ENCODE assay signal across 8 mouse cellular contexts in genomic region chr10:82048460-82048804, GRCm38 (mm10). TPM values are rescaled to one million over a fixed set of nuclear protein-coding genes. Genes with fewer than 3 reads are reported as not detected.
DNase-seq lines count a peak whose midpoint lies in the region; ATAC-seq and TF ChIP-seq lines count a peak whose summit lies in the region.
"Not testable (repeated sequence)": the region's sequence is repeated elsewhere in the genome, so short reads cannot be mapped to it uniquely, and the experiment has no call there.

No protein-coding gene starts in this region.

- H3K4me1 ChIP-seq in bone marrow macrophage, adult 2 months (ENCODE audit: control insufficient read depth, insufficient read depth, low read length); forebrain, embryonic 11.5 days (replicated peaks; ENCODE audit: control insufficient read depth, insufficient read depth, low read length); heart, embryonic 14.5 days (ENCODE audit: control insufficient read depth in 2 of 2, insufficient read depth in 2 of 2, low read length in 2 of 2); intestine, embryonic 14.5 days (replicated peaks; ENCODE audit: control insufficient read depth, insufficient read depth, low read length); limb, embryonic 13.5 days; lung, embryonic 16.5 days (replicated peaks; ENCODE audit: control insufficient read depth, insufficient read depth, low read length); thymus, adult 2 months (replicated peaks; ENCODE audit: control insufficient read depth, insufficient read depth, low read length): not testable (repeated sequence)

- not testable (repeated sequence) for H3K27ac ChIP-seq in bone marrow macrophage, adult 2 months (ENCODE audit: insufficient read depth, low read depth, low read length); thymus, adult 2 months (ENCODE audit: control insufficient read depth, insufficient read depth, low read length)
- peak overlapping the region; percentile 90 for H3K27ac ChIP-seq in forebrain, embryonic 11.5 days (ENCODE audit: low read depth, low read length)
- H3K27ac ChIP-seq in heart, embryonic 14.5 days (replicated peaks in 1 of 2; ENCODE audit: control insufficient read depth in 1 of 2, insufficient read depth in 1 of 2, low read depth in 2 of 2, low read length in 2 of 2) = peak overlapping the region; percentile 96 to 97; a peak in 3 of 4 replicates
- peak overlapping the region; percentile 87; the same call in 1 of the 2 replicates for H3K27ac ChIP-seq in intestine, embryonic 14.5 days (ENCODE audit: low read depth)
- H3K27ac ChIP-seq in limb, embryonic 13.5 days = peak overlapping the region; percentile 95
- H3K27ac ChIP-seq in lung, embryonic 16.5 days (ENCODE audit: low read length) = peak overlapping the region; percentile 95; the same call in 1 of the 2 replicates

- DNase-seq in forebrain, embryonic 11.5 days (ENCODE audit: low spot score); intestine, embryonic 14.5 days (ENCODE audit: low spot score); thymus, adult 2 months: not testable (repeated sequence)

- H3K9me3 ChIP-seq in forebrain, embryonic 11.5 days (ENCODE audit: control insufficient read depth, low read length) = peaks cover 35% of the 10 kb centered on the region
- H3K9me3 ChIP-seq in heart, embryonic 14.5 days (ENCODE audit: control insufficient read depth, low read length) = peaks cover 36% of the 10 kb centered on the region
- H3K9me3 ChIP-seq in intestine, embryonic 14.5 days (ENCODE audit: control insufficient read depth, low read length) = peaks cover 32% of the 10 kb centered on the region
- H3K9me3 ChIP-seq in limb, embryonic 13.5 days = peaks cover 57% of the 10 kb centered on the region
- peaks cover 32% of the 10 kb centered on the region for H3K9me3 ChIP-seq in lung, embryonic 16.5 days (ENCODE audit: control insufficient read depth, low read length)

- not testable (repeated sequence) for H3K36me3 ChIP-seq in forebrain, embryonic 11.5 days (ENCODE audit: control insufficient read depth, insufficient read depth, low read length); heart, embryonic 14.5 days (ENCODE audit: control insufficient read depth, insufficient read depth, low read length); intestine, embryonic 14.5 days (ENCODE audit: control insufficient read depth, insufficient read depth, low read length); myocyte (ENCODE audit: control insufficient read depth, insufficient read depth); thymus, adult 2 months (ENCODE audit: control insufficient read depth, insufficient read depth, low read length)
- peaks cover 37% of the 10 kb centered on the region for H3K36me3 ChIP-seq in limb, embryonic 13.5 days
- H3K36me3 ChIP-seq in lung, embryonic 16.5 days (ENCODE audit: control insufficient read depth, insufficient read depth, low read length) = peaks cover 12% of the 10 kb centered on the region

- peak overlapping the region; percentile 76 for H3K4me3 ChIP-seq in bone marrow macrophage, adult 2 months (ENCODE audit: insufficient read depth, low read length)
- peak overlapping the region; percentile 57 for H3K4me3 ChIP-seq in forebrain, embryonic 11.5 days (ENCODE audit: low read depth, low read length)
- peak overlapping the region; percentile 76 to 85 for H3K4me3 ChIP-seq in heart, embryonic 14.5 days (ENCODE audit: control insufficient read depth in 1 of 2, insufficient read depth in 1 of 2, low read depth in 1 of 2, low read length in 2 of 2)
- H3K4me3 ChIP-seq in intestine, embryonic 14.5 days (ENCODE audit: low read depth, low read length) = peak overlapping the region; percentile 46
- H3K4me3 ChIP-seq in limb, embryonic 13.5 days = peak overlapping the region; percentile 60
- H3K4me3 ChIP-seq in lung, embryonic 16.5 days (ENCODE audit: low read length) = peak overlapping the region; percentile 70
- peak overlapping the region; percentile 27 for H3K4me3 ChIP-seq in myocyte
- peak overlapping the region; percentile 82 for H3K4me3 ChIP-seq in thymus, adult 2 months (ENCODE audit: control insufficient read depth, insufficient read depth, low read length)

- 29% methylated on average over 10 of the region's 10 CpGs for WGBS in forebrain, embryonic 11.5 days
- 23% methylated on average over 10 of the region's 10 CpGs for WGBS in heart, embryonic 14.5 days
- 22% methylated on average over 10 of the region's 10 CpGs for WGBS in intestine, embryonic 14.5 days
- WGBS in limb, embryonic 13.5 days = 26% methylated on average over 10 of the region's 10 CpGs
- 21% methylated on average over 10 of the region's 10 CpGs for WGBS in lung, embryonic 16.5 days
- 29% methylated on average over 10 of the region's 10 CpGs for WGBS in thymus, adult 2 months

- peak overlapping the region; percentile 90 for H3K9ac ChIP-seq in forebrain, embryonic 11.5 days (ENCODE audit: low read length)
- H3K9ac ChIP-seq in heart, embryonic 14.5 days (ENCODE audit: low read length) = peak overlapping the region; percentile 92
- H3K9ac ChIP-seq in intestine, embryonic 14.5 days (ENCODE audit: low read length) = peak overlapping the region; percentile 66
- peak overlapping the region; percentile 87 for H3K9ac ChIP-seq in limb, embryonic 13.5 days
- peak overlapping the region; percentile 85 for H3K9ac ChIP-seq in lung, embryonic 16.5 days (ENCODE audit: low read length)

- not testable (repeated sequence) for ATAC-seq in forebrain, embryonic 11.5 days (replicated peaks; ENCODE audit: low FRiP score); heart, embryonic 14.5 days (ENCODE audit: insufficient number of reproducible peaks, insufficient read depth, low FRiP score, low read depth); intestine, embryonic 14.5 days (replicated peaks; ENCODE audit: low FRiP score, low TSS enrichment, low read depth); limb, embryonic 13.5 days (ENCODE audit: low FRiP score, low read depth)
- peak; percentile 22; the same call in 1 of the 2 replicates for ATAC-seq in lung, embryonic 16.5 days (ENCODE audit: low read depth)

- not testable (repeated sequence) for TF ChIP-seq CTCF in bone marrow macrophage, adult 2 months (IDR thresholded peaks at IDR 0.05; ENCODE audit: low read depth, low read length); thymus, adult 2 months (IDR thresholded peaks at IDR 0.05; ENCODE audit: borderline replicate concordance, control insufficient read depth, extremely low read depth, insufficient read depth, low read length, poor library complexity)

- not testable (repeated sequence) for H3ac ChIP-seq in myocyte (ENCODE audit: control insufficient read depth, insufficient read length)

- H3K4me2 ChIP-seq in forebrain, embryonic 11.5 days (ENCODE audit: low read depth, low read length, severe bottlenecking) = peak overlapping the region; percentile 46
- H3K4me2 ChIP-seq in heart, embryonic 14.5 days (ENCODE audit: low read length) = peak overlapping the region; percentile 73
- H3K4me2 ChIP-seq in intestine, embryonic 14.5 days (ENCODE audit: low read length) = peak overlapping the region; percentile 52
- H3K4me2 ChIP-seq in limb, embryonic 13.5 days (replicated peaks) = peak overlapping the region; percentile 64
- H3K4me2 ChIP-seq in lung, embryonic 16.5 days (ENCODE audit: low read depth, low read length) = peak overlapping the region; percentile 63
- peak overlapping the region; percentile 95 for H3K4me2 ChIP-seq in myocyte (ENCODE audit: low read depth)

- H3K79me2 ChIP-seq in myocyte (ENCODE audit: control insufficient read depth, insufficient read depth) = not testable (repeated sequence)

- not testable (repeated sequence) for H3K27me3 ChIP-seq in forebrain, embryonic 11.5 days (ENCODE audit: control insufficient read depth, insufficient read depth, low read length); heart, embryonic 14.5 days (ENCODE audit: control insufficient read depth, insufficient read depth, low read length); intestine, embryonic 14.5 days (replicated peaks; ENCODE audit: control insufficient read depth, insufficient read depth, low read length); limb, embryonic 13.5 days; lung, embryonic 16.5 days (ENCODE audit: control insufficient read depth, insufficient read depth, low read depth, low read length); myocyte (ENCODE audit: control insufficient read depth, insufficient read depth, insufficient read length); thymus, adult 2 months (ENCODE audit: control insufficient read depth, insufficient read depth, low read length)

- TF ChIP-seq POLR2A in bone marrow macrophage, adult 2 months (IDR thresholded peaks at IDR 0.05; ENCODE audit: borderline replicate concordance, low read depth, low read length); myocyte (IDR thresholded peaks at IDR 0.05; ENCODE audit: insufficient read length, low read depth); thymus, adult 2 months (IDR thresholded peaks at IDR 0.05; ENCODE audit: control insufficient read depth, extremely low read depth, insufficient read depth, low read length, poor library complexity): not testable (repeated sequence)

RNA-seq across cellular contexts. Expression of gene Zfp873, which starts 0.5 kb away (rescaled TPM):
- polyA plus RNA-seq in bone marrow macrophage, adult 2 months (2012; ENCODE audit: insufficient read depth, insufficient read length, missing spikeins) = 3.6 and 4.6 TPM in 2 replicates
- polyA plus RNA-seq in forebrain, embryonic 11.5 days (2014; fragmentation: Nextera tagmentation; extraction: Ambion mirVana) = 16.7 and 17.1 TPM in 2 replicates
- polyA plus RNA-seq in heart, embryonic 14.5 days (2014; fragmentation: Nextera tagmentation; extraction: Ambion mirVana) = 10.5 and 12.4 TPM in 2 replicates
- 13.4 and 14.6 TPM in 2 replicates for polyA plus RNA-seq in intestine, embryonic 14.5 days (2014; fragmentation: Nextera tagmentation; extraction: Ambion mirVana)
- polyA plus RNA-seq in limb, embryonic 13.5 days (2015; fragmentation: Nextera tagmentation; extraction: Ambion mirVana) = 15.5 and 17.1 TPM in 2 replicates
- polyA plus RNA-seq in lung, embryonic 16.5 days (2015; fragmentation: Nextera tagmentation; extraction: Ambion mirVana) = 12.9 and 15.6 TPM in 2 replicates
- 0.86 TPM for polyA plus RNA-seq in myocyte (2012; fragmentation: generic; extraction: Trizol)
- 3.5 and 5.4 TPM in 2 replicates for polyA plus RNA-seq in thymus, adult 2 months (2012; rRNA removed)

RNA-seq across cellular contexts. Expression of gene BC024063, which starts 34.7 kb away (rescaled TPM):
- 0.95 TPM in 1 of 2 replicates, not detected in the other for polyA plus RNA-seq in bone marrow macrophage, adult 2 months (2012; ENCODE audit: insufficient read depth, insufficient read length, missing spikeins)
- polyA plus RNA-seq in forebrain, embryonic 11.5 days (2014; fragmentation: Nextera tagmentation; extraction: Ambion mirVana) = 5.4 and 6.0 TPM in 2 replicates
- 3.1 and 4.0 TPM in 2 replicates for polyA plus RNA-seq in heart, embryonic 14.5 days (2014; fragmentation: Nextera tagmentation; extraction: Ambion mirVana)
- 5.0 and 5.4 TPM in 2 replicates for polyA plus RNA-seq in intestine, embryonic 14.5 days (2014; fragmentation: Nextera tagmentation; extraction: Ambion mirVana)
- polyA plus RNA-seq in limb, embryonic 13.5 days (2015; fragmentation: Nextera tagmentation; extraction: Ambion mirVana) = 6.2 and 6.5 TPM in 2 replicates
- polyA plus RNA-seq in lung, embryonic 16.5 days (2015; fragmentation: Nextera tagmentation; extraction: Ambion mirVana) = 5.2 and 5.7 TPM in 2 replicates
- polyA plus RNA-seq in myocyte (2012; fragmentation: generic; extraction: Trizol) = 0.77 TPM
- 0.11 TPM in 2 replicates for polyA plus RNA-seq in thymus, adult 2 months (2012; rRNA removed)

Comparison
In these comparisons a context has a peak if more than half of its experiments do, and no peak if none do; other contexts are left out.
1. H3K4me3 ChIP-seq: peak in every context shown above with its lines; median percentile 82 in thymus, adult 2 months; 80 in heart, embryonic 14.5 days; 76 in bone marrow macrophage, adult 2 months; 70 in lung, embryonic 16.5 days; 60 in limb, embryonic 13.5 days; 57 in forebrain, embryonic 11.5 days; 46 in intestine, embryonic 14.5 days; 27 in myocyte.